Mouse (Mus musculus) embryonic facial prominence, embryonic 14.5 days (tissue): ENCODE results near the gene Olfr325. TPM values are rescaled to one million over a fixed set of nuclear protein-coding genes. Genes with fewer than 3 reads are reported as not detected.
A peak's percentile ranks its signal among the peaks of the same experiment; 100 is the strongest.

Experiments
- ATAC-seq: fragments of 200-750 bp; cut with Nextera tagmentation; 2 replicates; pipeline ENCODE4 v1.8.0; 2017; ENCODE audit warnings: low read depth, moderate number of reproducible peaks, moderate TSS enrichment
- DNase-seq: peaks from one replicate; pipeline ENCODE4 v3.0.0-alpha.2; 2015; ENCODE audit warnings: low spot score
- H3K27ac ChIP-seq: fragments of 300-500 bp; sonication (generic); replicated peaks from 2 replicates; pipeline ENCODE4 v1.5.1; 2014; ENCODE audit warnings: low read depth, mild to moderate bottlenecking, low read length, moderate library complexity
- H3K27me3 ChIP-seq: fragments of 300-500 bp; sonication (generic); replicated peaks from 2 replicates; pipeline ENCODE4 v1.6.1; 2014; ENCODE audit warnings: low read length; ENCODE audit not compliant: control insufficient read depth, insufficient read depth
- H3K36me3 ChIP-seq: fragments of 300-500 bp; sonication (generic); 2 replicates; pipeline ENCODE4 v1.6.1; 2014; ENCODE audit warnings: low read length, mixed read lengths; ENCODE audit not compliant: control insufficient read depth, insufficient read depth
- H3K4me1 ChIP-seq: fragments of 300-500 bp; sonication (generic); 2 replicates; pipeline ENCODE4 v1.6.1; 2014; ENCODE audit warnings: antibody characterized with exemption, low read length; ENCODE audit not compliant: control insufficient read depth, insufficient read depth
- H3K4me2 ChIP-seq: fragments of 300-500 bp; sonication (generic); 2 replicates; pipeline ENCODE4 v1.6.1; 2014; ENCODE audit warnings: low read depth, mild to moderate bottlenecking, low read length, moderate library complexity, mixed read lengths
- H3K4me3 ChIP-seq: fragments of 300-500 bp; sonication (generic); 2 replicates; pipeline ENCODE4 v1.5.1; 2014; ENCODE audit warnings: low read depth, mild to moderate bottlenecking, low read length
- H3K9ac ChIP-seq: fragments of 300-500 bp; sonication (generic); 2 replicates; pipeline ENCODE4 v1.6.1; 2014; ENCODE audit warnings: low read depth, mild to moderate bottlenecking, low read length, moderate library complexity, mixed read lengths
- H3K9me3 ChIP-seq: fragments of 300-500 bp; sonication (generic); 2 replicates; pipeline ENCODE4 v1.6.1; 2016; ENCODE audit warnings: low read length; ENCODE audit not compliant: control insufficient read depth
- WGBS: fragments of 180-500 bp; shearing (Covaris S2); extraction: QIAGEN DNeasy Blood & Tissue Kit; methylation state at CpG from one replicate; pipeline ENCODE4 v1.1.7; 2014; 5-methylcytosine and 5-hydroxymethylcytosine counted together
- polyA plus RNA-seq: library from polyadenylated mRNA; unstranded; fragments of >200 nt; fragmentation: Nextera tagmentation; extraction: Ambion mirVana; gene quantifications from 2 replicates; pipeline ENCODE4 v1.2.1, GENCODE M21; 2014

Olfr325 gene
- polyA plus RNA-seq, 1 experiment from 2014 or later: not detected

DNA sequence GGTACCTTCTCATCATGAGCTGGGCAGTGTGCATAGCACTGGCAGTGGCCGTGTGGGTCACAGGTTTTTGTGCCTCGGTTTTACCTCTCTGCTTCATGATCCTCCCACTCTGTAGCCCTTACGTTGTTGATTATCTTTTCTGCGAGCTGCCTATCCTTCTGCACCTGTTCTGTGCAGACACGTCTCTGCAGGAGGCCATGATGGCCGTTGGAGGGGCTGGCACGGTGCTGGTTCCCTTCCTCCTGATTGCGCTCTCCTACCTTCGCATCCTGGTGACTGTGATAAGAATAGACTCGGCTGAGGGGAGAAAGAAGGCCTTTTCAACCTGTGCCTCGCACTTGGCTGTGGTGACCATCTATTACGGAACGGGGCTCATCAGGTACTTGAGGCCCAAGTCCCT is 20.3 kb downstream of the Olfr325 start:
- no peak for DNase-seq
- no peak for ATAC-seq

DNA sequence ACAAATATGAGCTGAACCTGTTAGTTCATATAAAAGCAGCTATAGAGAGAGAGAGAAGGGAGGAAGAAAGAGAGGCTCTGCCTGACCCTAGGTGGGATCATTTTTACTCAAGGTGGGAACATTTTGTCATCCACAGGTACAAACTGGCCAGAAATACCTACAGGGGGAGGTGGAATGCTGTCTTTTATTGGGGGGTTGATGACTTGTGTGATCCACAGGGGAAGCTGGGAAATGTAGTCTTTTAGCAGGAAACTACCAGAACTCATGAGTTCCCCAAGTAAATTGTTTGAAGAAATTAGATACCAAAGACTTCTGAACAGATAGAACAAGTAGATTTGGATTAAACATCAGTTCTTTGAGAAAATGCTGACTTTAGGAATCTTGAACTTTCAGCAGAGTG is 24.5 kb downstream of the Olfr325 start:
- ATAC-seq (no peak), DNase-seq (no peak)
- Histone ChIP-seq H3K36me3 (no peaks in the 10 kb centered on the region), H3K27me3 (no peaks in the 10 kb centered on the region), H3K27ac (no peak overlapping the region), H3K4me3 (no peak overlapping the region), H3K9ac (no peak overlapping the region), H3K4me1 (no peaks in the 10 kb centered on the region), H3K9me3 (no peaks in the 10 kb centered on the region), H3K4me2 (no peak overlapping the region)

More for the DNA sequence above, 20.3 kb downstream of the Olfr325 start:
- H3K36me3 ChIP-seq: no peaks in the 10 kb centered on the region
- H3K4me3 ChIP-seq: no peak overlapping the region
- WGBS: 89% methylated on average over 13 of the region's 13 CpGs
- H3K27ac ChIP-seq: no peak overlapping the region
- H3K9ac ChIP-seq: no peak overlapping the region
- H3K4me2 ChIP-seq: no peak overlapping the region
- H3K4me1 ChIP-seq: no peaks in the 10 kb centered on the region
- H3K9me3 ChIP-seq: no peaks in the 10 kb centered on the region
- 0 out of 2 replicates have a peak, but pooled peaks cover 3% of the 10 kb centered on the region for H3K27me3 ChIP-seq

DNA sequence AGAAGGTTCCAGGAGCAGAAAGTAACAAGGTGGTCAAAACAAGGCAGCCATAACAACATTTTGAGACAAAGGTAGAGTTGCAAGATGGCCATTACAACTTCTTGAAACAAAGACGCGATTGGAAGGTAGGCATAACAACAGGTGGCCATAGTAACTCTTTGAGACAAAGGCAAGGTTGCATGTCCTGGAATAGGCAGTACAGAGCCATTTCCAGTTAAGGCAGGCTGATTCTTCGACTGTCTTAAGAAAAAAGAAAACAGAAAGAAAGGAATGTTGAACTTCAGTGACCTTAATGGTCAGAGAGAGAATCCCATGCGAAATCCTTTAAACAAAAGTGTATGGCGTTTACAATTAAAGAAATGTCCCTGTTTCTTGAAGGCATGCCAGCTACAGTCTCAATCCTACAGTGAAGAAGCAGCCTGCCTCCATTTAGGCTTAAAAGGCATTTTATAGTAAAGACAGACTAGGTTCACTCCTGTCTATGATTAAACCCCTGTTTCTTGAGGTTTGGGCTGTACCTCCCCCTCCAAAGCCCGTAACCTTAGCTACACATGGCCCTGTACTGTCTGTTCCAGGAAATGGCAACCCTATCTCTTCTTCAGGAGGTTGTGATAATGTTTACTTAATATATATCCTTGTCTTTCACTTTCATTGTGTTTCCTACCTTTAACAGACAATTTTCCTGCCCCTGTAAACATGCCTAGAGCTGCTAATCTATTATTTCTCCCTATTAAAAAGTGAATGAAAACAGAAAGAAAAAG is 25.4 kb downstream of the Olfr325 start:
- H3K9ac ChIP-seq: no peak overlapping the region
- no peaks in the 10 kb centered on the region for H3K9me3 ChIP-seq
- H3K4me3 ChIP-seq: no peak overlapping the region
- no peaks in the 10 kb centered on the region for H3K4me1 ChIP-seq
- DNase-seq (no peak), ATAC-seq (no peak)
- no peak overlapping the region for H3K27ac ChIP-seq
- H3K36me3 ChIP-seq: no peaks in the 10 kb centered on the region
- no peaks in the 10 kb centered on the region for H3K27me3 ChIP-seq
- no peak overlapping the region for H3K4me2 ChIP-seq
- 63% methylated on average over 6 of the region's 6 CpGs for WGBS

DNA sequence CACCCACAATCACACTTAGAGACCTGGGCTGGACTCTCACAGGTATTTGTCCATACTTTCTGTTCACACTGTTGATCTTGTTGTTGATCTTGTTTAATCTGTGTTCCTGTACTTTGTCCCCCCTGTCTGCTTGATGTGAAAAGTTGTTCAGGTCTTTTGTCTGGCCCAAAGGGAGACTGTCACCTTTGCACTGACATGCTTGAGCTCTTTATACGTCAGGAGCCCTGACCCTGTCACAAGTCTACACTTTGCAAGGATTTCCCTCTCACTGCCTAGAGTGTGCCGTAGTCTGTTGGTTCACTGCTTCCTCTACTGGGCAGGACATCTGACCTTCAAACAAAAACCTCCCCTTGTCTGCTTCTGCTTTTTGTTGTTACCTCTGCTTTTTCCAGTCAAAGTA is 27.2 kb downstream of the Olfr325 start:
- Histone ChIP-seq H3K27me3 (no peaks in the 10 kb centered on the region), H3K9ac (no peak overlapping the region), H3K27ac (no peak overlapping the region), H3K4me1 (no peaks in the 10 kb centered on the region), H3K4me3 (no peak overlapping the region), H3K36me3 (no peaks in the 10 kb centered on the region), H3K9me3 (no peaks in the 10 kb centered on the region), H3K4me2 (no peak overlapping the region)
- ATAC-seq (no peak), DNase-seq (no peak)
- 59% methylated on average over 2 of the region's 2 CpGs for WGBS

DNA sequence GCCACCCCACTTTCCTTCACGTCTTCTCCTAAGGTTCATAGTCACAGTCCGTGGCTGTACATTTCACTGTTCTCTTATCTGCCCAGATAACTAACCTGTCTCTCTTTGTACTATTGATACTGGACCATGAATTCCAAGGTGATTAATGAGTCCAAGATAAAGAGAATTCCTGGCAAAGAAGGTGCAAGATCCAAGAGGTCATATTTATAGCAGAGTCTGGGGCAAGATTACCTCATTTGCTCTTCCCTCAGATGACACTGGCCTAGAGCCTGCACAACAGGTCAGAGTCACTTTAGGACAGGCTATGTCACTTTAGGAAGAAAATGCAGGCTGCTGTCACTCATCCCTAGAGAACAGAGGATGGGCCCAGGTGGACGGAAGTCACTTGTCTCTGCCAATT is 27.7 kb downstream of the Olfr325 start:
- H3K27ac ChIP-seq: no peak overlapping the region
- no peaks in the 10 kb centered on the region for H3K36me3 ChIP-seq
- no peaks in the 10 kb centered on the region for H3K9me3 ChIP-seq
- H3K4me1 ChIP-seq: no peaks in the 10 kb centered on the region
- no peak overlapping the region for H3K9ac ChIP-seq
- no peak overlapping the region for H3K4me2 ChIP-seq
- 81% methylated on average over 3 of the region's 3 CpGs for WGBS
- DNase-seq: no peak
- ATAC-seq: no peak
- H3K4me3 ChIP-seq: no peak overlapping the region
- H3K27me3 ChIP-seq: no peaks in the 10 kb centered on the region

DNA sequence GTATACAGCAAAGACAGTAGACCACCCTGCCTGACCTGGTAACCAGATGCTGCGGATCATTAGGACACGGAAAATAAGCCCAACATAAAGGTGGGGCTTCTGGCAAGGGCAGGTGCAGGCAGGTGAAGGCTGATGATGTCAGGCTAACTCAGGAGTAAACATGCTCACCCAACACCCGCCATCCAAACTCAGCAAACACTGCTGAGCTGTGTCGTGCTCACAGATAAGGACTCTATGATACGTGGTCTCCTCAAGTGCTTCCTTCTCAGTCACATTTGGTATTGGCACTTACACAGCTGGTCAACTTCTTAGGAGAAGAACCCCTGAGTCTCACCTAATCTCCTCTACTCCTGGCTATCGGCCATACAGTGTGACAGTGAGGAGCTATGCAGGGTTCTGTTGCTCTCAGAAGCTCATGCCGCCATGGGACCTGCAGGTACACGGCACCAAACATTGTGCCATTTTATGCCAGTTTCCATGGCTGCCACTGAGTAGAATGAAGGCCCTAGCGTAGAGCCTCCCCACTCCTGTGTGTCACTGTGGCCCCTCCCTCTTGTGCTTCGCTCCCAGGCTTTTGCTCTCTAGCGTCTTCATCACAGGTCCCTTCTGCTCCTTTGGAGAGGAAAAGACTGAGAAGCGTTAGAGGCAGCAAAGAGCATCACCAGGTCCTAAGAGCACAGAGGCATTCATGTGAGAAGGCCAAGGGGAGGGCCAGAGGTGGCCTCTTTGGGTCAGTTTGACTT is 28.8 kb downstream of the Olfr325 start:
- no peak overlapping the region for H3K27ac ChIP-seq
- H3K27me3 ChIP-seq: no peaks in the 10 kb centered on the region
- H3K4me3 ChIP-seq: no peak overlapping the region
- no peaks in the 10 kb centered on the region for H3K4me1 ChIP-seq
- ATAC-seq: no peak
- 85% methylated on average over 12 of the region's 12 CpGs for WGBS
- H3K9ac ChIP-seq: no peak overlapping the region
- no peaks in the 10 kb centered on the region for H3K36me3 ChIP-seq
- DNase-seq: no peak
- no peak overlapping the region for H3K4me2 ChIP-seq
- H3K9me3 ChIP-seq: no peaks in the 10 kb centered on the region

DNA sequence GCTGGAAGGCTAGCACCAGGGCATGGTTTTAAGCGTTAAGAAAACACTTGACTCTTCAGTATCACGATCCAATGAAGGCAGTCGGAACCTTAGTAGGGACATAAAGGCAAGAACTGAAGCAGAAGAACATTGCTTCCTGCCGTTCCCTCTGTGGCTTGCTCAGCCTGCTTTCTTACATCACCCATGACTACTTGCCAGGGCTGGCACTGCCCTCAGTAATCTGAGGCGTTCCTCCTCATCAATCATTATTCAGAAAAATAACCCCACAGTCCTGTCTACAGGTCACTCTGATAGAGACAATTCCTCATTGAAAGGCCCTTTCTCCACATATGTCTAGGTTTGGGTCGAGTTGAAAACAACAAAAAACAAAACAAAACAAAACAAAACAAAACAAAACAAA is 29.5 kb downstream of the Olfr325 start:
- no peaks in the 10 kb centered on the region for H3K4me1 ChIP-seq
- ATAC-seq (no peak), DNase-seq (no peak)
- H3K27me3 ChIP-seq: no peaks in the 10 kb centered on the region
- H3K9me3 ChIP-seq: no peaks in the 10 kb centered on the region
- H3K27ac ChIP-seq: no peak overlapping the region
- no peak overlapping the region for H3K9ac ChIP-seq
- no peak overlapping the region for H3K4me2 ChIP-seq
- no peaks in the 10 kb centered on the region for H3K36me3 ChIP-seq
- H3K4me3 ChIP-seq: no peak overlapping the region
- WGBS: 80% methylated on average over 6 of the region's 6 CpGs

DNA sequence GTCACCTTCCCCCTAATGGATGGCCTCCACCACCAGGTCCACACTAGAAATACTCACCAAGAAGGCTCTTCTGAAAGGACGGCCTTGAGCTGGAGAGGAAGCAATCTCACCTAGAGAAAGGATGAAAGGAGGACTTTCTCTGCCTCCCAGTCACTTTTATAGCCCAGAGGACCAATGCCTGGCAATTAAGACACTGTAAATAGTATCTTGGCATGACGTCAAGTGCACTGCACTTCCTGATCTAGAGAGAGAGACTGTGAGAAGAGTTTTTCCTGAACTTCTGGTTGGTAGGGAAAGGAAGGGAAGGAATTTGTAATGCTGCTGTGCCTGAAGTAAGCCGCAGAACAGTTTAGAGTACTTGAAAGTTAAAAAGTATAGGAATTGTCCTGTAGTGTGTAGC is 35.8 kb downstream of the Olfr325 start:
- no peaks in the 10 kb centered on the region for H3K9me3 ChIP-seq
- no peaks in the 10 kb centered on the region for H3K4me1 ChIP-seq
- H3K27me3 ChIP-seq: no peaks in the 10 kb centered on the region
- no peak overlapping the region for H3K4me3 ChIP-seq
- ATAC-seq (no peak), DNase-seq (peak; percentile 4)
- no peaks in the 10 kb centered on the region for H3K36me3 ChIP-seq
- H3K4me2 ChIP-seq: no peak overlapping the region
- 73% methylated on average over 3 of the region's 3 CpGs for WGBS
- H3K9ac ChIP-seq: no peak overlapping the region
- H3K27ac ChIP-seq: no peak overlapping the region

DNA sequence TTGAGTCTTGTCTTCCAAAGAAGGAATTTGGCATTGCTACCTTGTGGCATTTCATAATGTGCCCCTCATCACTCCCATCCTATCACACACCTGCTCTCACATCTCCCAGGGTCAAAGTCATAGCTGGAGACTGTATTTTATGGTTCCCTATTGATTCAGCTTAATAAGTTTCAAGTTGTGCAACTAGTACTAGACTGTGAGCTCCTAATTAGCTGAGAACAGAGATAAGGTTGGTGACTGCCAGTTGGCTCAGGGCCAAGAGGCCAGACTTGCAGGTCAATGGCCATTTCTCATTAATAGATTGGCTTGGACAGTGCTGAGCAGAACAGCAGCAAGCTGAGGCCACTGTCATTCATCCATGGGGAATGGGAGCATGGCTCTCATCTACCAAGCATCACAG is 37.0 kb downstream of the Olfr325 start:
- no peak for DNase-seq
- H3K9me3 ChIP-seq: no peaks in the 10 kb centered on the region
- no peak for ATAC-seq

More for the DNA sequence above, 37.0 kb downstream of the Olfr325 start:
- Histone ChIP-seq H3K27me3 (no peaks in the 10 kb centered on the region), H3K4me2 (no peak overlapping the region), H3K4me1 (no peaks in the 10 kb centered on the region), H3K36me3 (no peaks in the 10 kb centered on the region), H3K9ac (no peak overlapping the region), H3K27ac (no peak overlapping the region), H3K4me3 (no peak overlapping the region)
